14 mouse cellular contexts compared by ENCODE assay signal in genomic region chr7:132409890-132410289, GRCm38 (mm10).
DNase-seq lines count a peak whose midpoint lies in the region.
"Had no signal": no experiment of that assay in that cellular context is flagged by ENCODE, and none has a peak within 500 bp of the region (broad histone marks: within the 10 kb centered on the region; RNA-seq: fewer than 3 reads in every experiment).

No protein-coding gene starts in this region.

- intact Hi-C loops in left cerebral cortex, postnatal 25 days (cut with DNase I), result no loop called here
- intact Hi-C loops in heart, postnatal 25 days (cut with DNase I), result no loop called here

- DNase-seq in frontal cortex, adult 2 months (ENCODE audit: extremely low spot score in 1 of 2, low spot score in 1 of 2), result peak; percentile 48 to 49
- DNase-seq in frontal cortex, postnatal 10 days (ENCODE audit: low spot score in 2 of 2), result no peak
- peak; percentile 21 to 36 for DNase-seq in right cerebral cortex, adult 2 months (ENCODE audit: low spot score in 2 of 2)
- DNase-seq in right cerebral cortex, postnatal 14 days, result no peak
- peak; percentile 8 to 84 for DNase-seq in left cerebral cortex, postnatal 25 days (ENCODE audit: low spot score in 2 of 2)
- DNase-seq in ovary, postnatal 10 days (ENCODE audit: low spot score), result no peak
- no peak for DNase-seq in heart, postnatal 25 days (ENCODE audit: low spot score)
- DNase-seq: adrenal gland, postnatal 14 days; cerebellum, adult 18-20 months; cerebellum, adult 9-11 months; embryo, embryonic 11 days; gastrocnemius, adult 2 months; gastrocnemius, postnatal 25 days; heart, postnatal 10 days had no signal

Comparison
In these comparisons a context has a peak if more than half of its experiments do, and no peak if none do; other contexts are left out.
1. DNase-seq: peak in frontal cortex, adult 2 months (2 of 2), right cerebral cortex, adult 2 months (2 of 2) and left cerebral cortex, postnatal 25 days (2 of 2); none in frontal cortex, postnatal 10 days (0 of 2), right cerebral cortex, postnatal 14 days (single experiment), ovary, postnatal 10 days (single experiment) and heart, postnatal 25 days (single experiment).